Mouse (Mus musculus): ENCODE measurements around the gene Olfr541. TPM values are rescaled to one million over a fixed set of nuclear protein-coding genes. Genes with fewer than 3 reads are reported as not detected.

The Olfr541 gene
- polyA plus RNA-seq, 1 experiment from 2014 or later = not detected

DNA sequence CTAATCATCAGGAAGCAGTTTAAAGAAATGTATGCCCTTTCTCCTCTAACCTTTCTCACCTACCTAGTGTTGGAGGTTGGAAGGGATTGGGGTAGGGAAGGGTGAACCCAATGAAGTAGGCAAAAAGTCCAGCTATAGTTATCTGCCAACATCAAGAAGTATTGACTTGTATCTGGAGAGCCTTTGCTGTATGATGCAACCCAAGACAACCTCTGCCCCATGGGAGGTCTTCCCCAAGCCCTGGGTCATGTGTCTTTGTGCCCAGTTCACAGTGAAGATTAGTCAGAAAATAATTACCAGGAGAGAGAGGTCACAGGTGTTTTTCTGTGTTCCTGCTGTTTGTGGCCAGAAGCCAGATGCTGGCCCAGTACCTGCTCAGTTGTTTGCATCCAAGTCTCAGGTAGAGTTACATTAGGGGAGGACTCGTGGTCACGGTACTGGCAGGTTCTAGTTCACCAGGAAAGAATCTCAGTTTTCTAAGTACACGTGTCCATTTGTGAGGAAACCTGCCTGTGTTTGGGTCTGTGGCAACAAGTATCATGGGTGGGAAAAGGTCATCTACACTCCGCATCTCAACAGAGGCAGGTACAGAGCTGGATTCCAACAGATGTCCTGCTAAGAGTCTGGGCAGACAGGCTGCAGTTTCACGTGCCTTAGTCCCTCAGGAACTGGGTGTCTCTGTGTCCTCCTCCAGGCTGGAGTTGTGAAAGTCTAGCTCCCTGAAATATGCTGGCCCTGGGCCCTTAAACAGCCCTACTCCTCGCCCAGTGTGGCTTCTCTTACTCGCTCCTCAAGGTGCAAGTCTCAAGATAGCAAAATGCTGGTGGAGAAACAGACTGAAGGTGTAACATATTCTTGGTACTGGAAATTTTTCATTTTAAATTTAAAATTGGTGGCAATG is 20.3 kb downstream of the Olfr541 start:
- ATAC-seq (ENCODE audit: low FRiP score) = no peak
- H3K27me3 ChIP-seq (ENCODE audit: control insufficient read depth, insufficient read depth, low read length) = no peaks in the 10 kb centered on the region
- 83% methylated on average over 7 of the region's 7 CpGs for WGBS
- H3K4me3 ChIP-seq (ENCODE audit: low read depth, low read length) = no peak overlapping the region
- no peak overlapping the region for H3K9ac ChIP-seq (ENCODE audit: low read depth, low read length)
- no peaks in the 10 kb centered on the region for H3K36me3 ChIP-seq (ENCODE audit: control insufficient read depth, insufficient read depth, low read length)
- H3K4me1 ChIP-seq (replicated peaks; ENCODE audit: control insufficient read depth, insufficient read depth, low read length) = no peaks in the 10 kb centered on the region
- DNase-seq (ENCODE audit: low spot score) = no peak
- H3K4me2 ChIP-seq (replicated peaks; ENCODE audit: low read depth, low read length) = no peak overlapping the region
- H3K27ac ChIP-seq (ENCODE audit: low read depth, low read length) = no peak overlapping the region
- H3K9me3 ChIP-seq (ENCODE audit: control insufficient read depth, low read length) = no peaks in the 10 kb centered on the region

GRCm38 (mm10) chr7:140721095-140721494 is 24.0 kb downstream of the Olfr541 start:
- 90% methylated on average over 6 of the region's 6 CpGs for WGBS
- DNase-seq (ENCODE audit: low spot score) (no peak), ATAC-seq (ENCODE audit: low FRiP score) (no peak)
- no peak overlapping the region for H3K4me3 ChIP-seq (ENCODE audit: low read depth, low read length)
- no peaks in the 10 kb centered on the region for H3K9me3 ChIP-seq (ENCODE audit: control insufficient read depth, low read length)
- no peaks in the 10 kb centered on the region for H3K27me3 ChIP-seq (ENCODE audit: control insufficient read depth, insufficient read depth, low read length)
- no peak overlapping the region for H3K4me2 ChIP-seq (replicated peaks; ENCODE audit: low read depth, low read length)
- H3K4me1 ChIP-seq (replicated peaks; ENCODE audit: control insufficient read depth, insufficient read depth, low read length) = no peaks in the 10 kb centered on the region
- no peak overlapping the region for H3K9ac ChIP-seq (ENCODE audit: low read depth, low read length)
- H3K27ac ChIP-seq (ENCODE audit: low read depth, low read length) = no peak overlapping the region
- no peaks in the 10 kb centered on the region for H3K36me3 ChIP-seq (ENCODE audit: control insufficient read depth, insufficient read depth, low read length)

DNA sequence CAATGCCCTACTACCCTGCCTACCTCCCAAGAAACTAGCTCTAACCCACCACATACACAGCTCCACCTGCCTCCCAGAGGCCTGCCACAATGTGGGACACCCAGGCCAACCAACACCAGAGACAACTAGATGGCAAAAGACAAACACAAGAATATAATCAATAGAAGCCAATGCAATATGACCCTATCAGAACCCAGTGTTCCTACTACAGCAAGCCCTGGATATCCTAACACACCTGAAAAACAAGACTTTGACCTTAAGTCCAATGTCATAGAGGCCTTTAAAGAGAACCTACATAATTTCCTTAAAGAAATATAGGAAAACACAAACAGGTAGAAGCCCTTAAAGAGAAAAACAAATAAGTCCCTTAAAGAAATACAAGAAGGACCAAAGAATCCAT is 28.5 kb downstream of the Olfr541 start:
- H3K4me1 ChIP-seq (replicated peaks; ENCODE audit: control insufficient read depth, insufficient read depth, low read length) = no peaks in the 10 kb centered on the region
- no peaks in the 10 kb centered on the region for H3K36me3 ChIP-seq (ENCODE audit: control insufficient read depth, insufficient read depth, low read length)
- no peak overlapping the region for H3K4me2 ChIP-seq (replicated peaks; ENCODE audit: low read depth, low read length)
- no peak overlapping the region for H3K9ac ChIP-seq (ENCODE audit: low read depth, low read length)
- no peak for ATAC-seq (ENCODE audit: low FRiP score)
- H3K9me3 ChIP-seq (ENCODE audit: control insufficient read depth, low read length) = no peaks in the 10 kb centered on the region
- no peak for DNase-seq (ENCODE audit: low spot score)
- H3K27me3 ChIP-seq (ENCODE audit: control insufficient read depth, insufficient read depth, low read length) = no peaks in the 10 kb centered on the region
- H3K27ac ChIP-seq (ENCODE audit: low read depth, low read length) = no peak overlapping the region
- no peak overlapping the region for H3K4me3 ChIP-seq (ENCODE audit: low read depth, low read length)

DNA sequence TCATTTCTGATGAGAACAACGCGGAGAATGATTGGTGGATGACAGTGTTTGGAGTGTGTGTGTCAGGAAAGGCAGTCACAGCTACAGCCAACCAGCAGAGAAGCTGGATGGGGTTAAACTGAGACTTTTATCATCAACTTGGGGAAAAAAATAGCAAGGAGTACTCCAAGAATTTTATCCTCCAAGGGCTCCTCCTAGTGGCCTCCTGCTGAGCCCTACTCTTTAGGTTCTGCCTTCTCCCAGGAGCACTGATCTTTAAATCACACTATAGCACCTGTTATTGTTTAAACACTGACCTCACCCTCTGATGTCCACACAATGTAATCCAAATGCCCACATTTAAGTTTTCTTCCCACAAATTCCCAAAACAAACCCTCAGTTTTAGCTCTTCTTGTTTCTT is 36.1 kb downstream of the Olfr541 start:
- no peaks in the 10 kb centered on the region for H3K27me3 ChIP-seq (ENCODE audit: control insufficient read depth, insufficient read depth, low read length)
- H3K9me3 ChIP-seq (ENCODE audit: control insufficient read depth, low read length) = no peaks in the 10 kb centered on the region
- ATAC-seq (ENCODE audit: low FRiP score) (no peak), DNase-seq (ENCODE audit: low spot score) (no peak)
- H3K36me3 ChIP-seq (ENCODE audit: control insufficient read depth, insufficient read depth, low read length) = no peaks in the 10 kb centered on the region
- H3K4me1 ChIP-seq (replicated peaks; ENCODE audit: control insufficient read depth, insufficient read depth, low read length) = no peaks in the 10 kb centered on the region
- H3K4me2 ChIP-seq (replicated peaks; ENCODE audit: low read depth, low read length) = no peak overlapping the region
- no peak overlapping the region for H3K27ac ChIP-seq (ENCODE audit: low read depth, low read length)
- 68% methylated on average over 2 of the region's 2 CpGs for WGBS
- no peak overlapping the region for H3K9ac ChIP-seq (ENCODE audit: low read depth, low read length)
- H3K4me3 ChIP-seq (ENCODE audit: low read depth, low read length) = no peak overlapping the region

GRCm38 (mm10) chr7:140747402-140747801 is 50.3 kb downstream of the Olfr541 start:
- no peak for DNase-seq (ENCODE audit: low spot score)
- H3K9ac ChIP-seq (ENCODE audit: low read depth, low read length) = no peak overlapping the region
- WGBS = 89% methylated on average over 3 of the region's 3 CpGs
- H3K27me3 ChIP-seq (ENCODE audit: control insufficient read depth, insufficient read depth, low read length) = no peaks in the 10 kb centered on the region
- no peak for ATAC-seq (ENCODE audit: low FRiP score)
- H3K4me2 ChIP-seq (replicated peaks; ENCODE audit: low read depth, low read length) = no peak overlapping the region
- H3K4me3 ChIP-seq (ENCODE audit: low read depth, low read length) = no peak overlapping the region
- no peaks in the 10 kb centered on the region for H3K4me1 ChIP-seq (replicated peaks; ENCODE audit: control insufficient read depth, insufficient read depth, low read length)
- H3K27ac ChIP-seq (ENCODE audit: low read depth, low read length) = no peak overlapping the region
- no peaks in the 10 kb centered on the region for H3K36me3 ChIP-seq (ENCODE audit: control insufficient read depth, insufficient read depth, low read length)
- no peaks in the 10 kb centered on the region for H3K9me3 ChIP-seq (ENCODE audit: control insufficient read depth, low read length)

DNA sequence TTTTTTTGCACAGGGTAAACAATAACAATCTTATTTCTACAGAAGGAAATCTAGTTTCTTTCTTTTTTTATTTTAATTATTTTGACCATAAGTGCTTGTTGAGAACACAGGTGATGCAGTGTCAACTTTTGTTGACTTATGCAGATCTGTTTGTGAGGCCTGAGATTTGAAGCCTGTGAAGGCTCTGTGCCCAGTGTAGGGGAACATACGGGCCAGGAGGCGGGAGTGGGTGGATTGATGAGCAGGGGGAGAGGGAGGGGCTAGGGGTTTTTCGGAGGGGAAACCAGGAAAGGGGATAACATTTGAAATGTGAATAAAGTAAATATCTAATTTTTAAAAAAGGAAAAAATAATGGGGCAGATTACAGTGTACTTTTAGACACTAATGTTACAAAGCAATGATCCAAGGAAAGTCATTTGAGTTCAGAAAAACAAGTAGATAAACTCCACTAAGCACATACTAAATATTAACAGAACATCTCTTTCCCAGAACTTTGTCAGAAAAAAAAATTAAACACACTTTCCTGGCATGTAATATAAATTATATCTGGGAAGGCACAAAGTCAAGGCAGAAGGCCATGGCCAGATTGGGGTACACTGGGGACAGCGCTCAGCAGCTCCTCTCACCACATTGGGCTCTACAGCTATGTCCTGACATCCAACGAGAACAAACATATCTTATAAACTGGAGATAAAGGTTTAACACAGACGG is 51.2 kb downstream of the Olfr541 start:
- ATAC-seq (ENCODE audit: low FRiP score) (no peak), DNase-seq (ENCODE audit: low spot score) (no peak)
- Histone ChIP-seq H3K4me1 (replicated peaks; ENCODE audit: control insufficient read depth, insufficient read depth, low read length) (no peaks in the 10 kb centered on the region), H3K36me3 (ENCODE audit: control insufficient read depth, insufficient read depth, low read length) (no peaks in the 10 kb centered on the region), H3K9me3 (ENCODE audit: control insufficient read depth, low read length) (no peaks in the 10 kb centered on the region), H3K27ac (ENCODE audit: low read depth, low read length) (no peak overlapping the region), H3K4me2 (replicated peaks; ENCODE audit: low read depth, low read length) (no peak overlapping the region), H3K9ac (ENCODE audit: low read depth, low read length) (no peak overlapping the region), H3K4me3 (ENCODE audit: low read depth, low read length) (no peak overlapping the region), H3K27me3 (ENCODE audit: control insufficient read depth, insufficient read depth, low read length) (no peaks in the 10 kb centered on the region)
- WGBS = 82% methylated on average over 6 of the region's 6 CpGs

GRCm38 (mm10) chr7:140748827-140749160 is 51.7 kb downstream of the Olfr541 start:
- DNase-seq (ENCODE audit: low spot score) = no peak
- Histone ChIP-seq H3K27me3 (ENCODE audit: control insufficient read depth, insufficient read depth, low read length) (no peaks in the 10 kb centered on the region), H3K27ac (ENCODE audit: low read depth, low read length) (no peak overlapping the region), H3K4me2 (replicated peaks; ENCODE audit: low read depth, low read length) (no peak overlapping the region), H3K4me1 (replicated peaks; ENCODE audit: control insufficient read depth, insufficient read depth, low read length) (no peaks in the 10 kb centered on the region), H3K36me3 (ENCODE audit: control insufficient read depth, insufficient read depth, low read length) (no peaks in the 10 kb centered on the region), H3K9ac (ENCODE audit: low read depth, low read length) (no peak overlapping the region), H3K9me3 (ENCODE audit: control insufficient read depth, low read length) (no peaks in the 10 kb centered on the region), H3K4me3 (ENCODE audit: low read depth, low read length) (no peak overlapping the region)
- 93% methylated on average over 3 of the region's 3 CpGs for WGBS
- no peak for ATAC-seq (ENCODE audit: low FRiP score)

DNA sequence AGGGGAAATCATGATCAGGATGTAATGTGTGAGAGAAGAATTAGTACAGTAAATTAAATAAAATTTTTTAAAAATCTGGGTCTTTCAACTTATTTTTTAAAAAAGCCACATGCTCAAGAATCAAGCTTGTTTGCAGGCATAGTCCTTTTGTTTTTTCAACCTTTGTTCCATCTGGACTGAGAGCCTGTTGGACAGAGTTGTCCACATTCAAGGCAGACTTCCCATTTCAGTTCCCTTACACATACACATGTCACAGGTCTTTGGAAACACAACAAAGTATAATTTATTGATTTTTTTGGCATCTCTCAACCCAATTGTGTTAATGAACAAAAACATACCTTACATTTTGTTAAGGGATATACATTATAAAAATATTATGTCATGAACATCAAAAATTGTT is 57.5 kb downstream of the Olfr541 start:
- no peaks in the 10 kb centered on the region for H3K27me3 ChIP-seq (ENCODE audit: control insufficient read depth, insufficient read depth, low read length)
- H3K27ac ChIP-seq (ENCODE audit: low read depth, low read length) = no peak overlapping the region
- H3K4me2 ChIP-seq (replicated peaks; ENCODE audit: low read depth, low read length) = no peak overlapping the region
- no peak overlapping the region for H3K4me3 ChIP-seq (ENCODE audit: low read depth, low read length)
- no peak for DNase-seq (ENCODE audit: low spot score)
- H3K9me3 ChIP-seq (ENCODE audit: control insufficient read depth, low read length) = no peaks in the 10 kb centered on the region
- no peak for ATAC-seq (ENCODE audit: low FRiP score)
- H3K4me1 ChIP-seq (replicated peaks; ENCODE audit: control insufficient read depth, insufficient read depth, low read length) = no peaks in the 10 kb centered on the region
- H3K36me3 ChIP-seq (ENCODE audit: control insufficient read depth, insufficient read depth, low read length) = no peaks in the 10 kb centered on the region
- H3K9ac ChIP-seq (ENCODE audit: low read depth, low read length) = no peak overlapping the region

All from hindbrain, embryonic 11.5 days (tissue).